Mouse (Mus musculus) activated CD4-positive, CD25-positive, alpha-beta regulatory T cell, adult 4 months (primary cell): ENCODE data around the gene Dolpp1. TPM values are rescaled to one million over a fixed set of nuclear protein-coding genes. Genes with fewer than 3 reads are reported as not detected.
A peak's percentile ranks its signal among the peaks of the same experiment; 100 is the strongest.

Experiments
- ATAC-seq: one replicate; pipeline ENCODE4 v1.8.0; 2017
- polyA plus RNA-seq, 2 experiments: library from polyadenylated mRNA; unstranded; fragments of 100-300 nt; shearing (Covaris generic); gene quantifications; one replicate each; pipeline ENCODE4 v1.2.1; 2017

Gene Dolpp1
- polyA plus RNA-seq, 2 experiments from 2014 or later: 15.3 to 18.3 TPM

GRCm38 (mm10) chr2:30379307-30379706 is 12.7 kb upstream of the Dolpp1 start:
- ATAC-seq: no peak

GRCm38 (mm10) chr2:30380564-30381376 is 11.3 kb upstream of the Dolpp1 start:
- ATAC-seq: no peak

GRCm38 (mm10) chr2:30381377-30381725 is 10.7 kb upstream of the Dolpp1 start:
- ATAC-seq: no peak

- no peak for ATAC-seq
Observed at GRCm38 (mm10) chr2:30384814-30385213, 7.2 kb upstream of the Dolpp1 start.

- ATAC-seq: no peak
Observed at GRCm38 (mm10) chr2:30385591-30385990, 6.5 kb upstream of the Dolpp1 start.

- ATAC-seq: no peak
Observed at GRCm38 (mm10) chr2:30386913-30387312, 5.1 kb upstream of the Dolpp1 start.

- no peak for ATAC-seq
Observed at GRCm38 (mm10) chr2:30389000-30389399, 3.1 kb upstream of the Dolpp1 start.

- peak; percentile 9 for ATAC-seq
Observed at GRCm38 (mm10) chr2:30392577-30393369, 719 bp downstream of the Dolpp1 start.

- no peak for ATAC-seq
Observed at GRCm38 (mm10) chr2:30393370-30393656, 1.3 kb downstream of the Dolpp1 start.

GRCm38 (mm10) chr2:30395757-30396156 is 3.7 kb downstream of the Dolpp1 start:
- ATAC-seq: no peak

- no peak for ATAC-seq
Observed at GRCm38 (mm10) chr2:30396246-30396645, 4.2 kb downstream of the Dolpp1 start.

- ATAC-seq: no peak
Observed at GRCm38 (mm10) chr2:30397986-30398512, 6.0 kb downstream of the Dolpp1 start.

GRCm38 (mm10) chr2:30399191-30400171 is 7.4 kb downstream of the Dolpp1 start:
- ATAC-seq: no peak

GRCm38 (mm10) chr2:30401581-30401980 is 9.5 kb downstream of the Dolpp1 start:
- ATAC-seq: no peak

- ATAC-seq: no peak
Observed at GRCm38 (mm10) chr2:30402351-30402826, 10.3 kb downstream of the Dolpp1 start.

- no peak for ATAC-seq
Observed at GRCm38 (mm10) chr2:30402843-30403242, 10.8 kb downstream of the Dolpp1 start.

GRCm38 (mm10) chr2:30403870-30404269 is 11.8 kb downstream of the Dolpp1 start:
- no peak for ATAC-seq

GRCm38 (mm10) chr2:30407221-30407620 is 15.2 kb downstream of the Dolpp1 start:
- no peak for ATAC-seq

- ATAC-seq: no peak
Observed at GRCm38 (mm10) chr2:30407778-30408177, 15.7 kb downstream of the Dolpp1 start.

- ATAC-seq: no peak
Observed at GRCm38 (mm10) chr2:30408452-30409100, 16.5 kb downstream of the Dolpp1 start.

- ATAC-seq: no peak
Observed at GRCm38 (mm10) chr2:30409454-30410176, 17.6 kb downstream of the Dolpp1 start.
